Mouse (Mus musculus) midbrain, embryonic 14.5 days (tissue): Measurements from ENCODE around the gene Nsmce3. TPM values are rescaled to one million over a fixed set of nuclear protein-coding genes. Genes with fewer than 3 reads are reported as not detected.
A peak's percentile ranks its signal among the peaks of the same experiment; 100 is the strongest.

Experiments
- ATAC-seq: fragments of 200-750 bp; cut with Nextera tagmentation; 2 replicates; pipeline ENCODE4 v1.8.0; 2017; ENCODE audit warnings: moderate number of reproducible peaks, moderate library complexity; ENCODE audit not compliant: low FRiP score, low TSS enrichment
- DNase-seq: peaks from one replicate; pipeline ENCODE4 v3.0.0-alpha.2; 2015
- H3K27ac ChIP-seq: fragments of 300-500 bp; sonication (generic); replicated peaks from 2 replicates; pipeline ENCODE4 v1.5.1; 2014; ENCODE audit warnings: mild to moderate bottlenecking, low read depth, low read length, moderate library complexity
- H3K27me3 ChIP-seq: fragments of 300-500 bp; sonication (generic); 2 replicates; pipeline ENCODE4 v1.6.1; 2014; ENCODE audit warnings: low read length, control low read depth, mixed read lengths; ENCODE audit not compliant: control insufficient read depth, insufficient read depth
- H3K36me3 ChIP-seq: fragments of 300-500 bp; sonication (generic); 2 replicates; pipeline ENCODE4 v1.6.1; 2014; ENCODE audit warnings: low read length, control low read depth; ENCODE audit not compliant: control insufficient read depth, insufficient read depth
- H3K4me1 ChIP-seq: fragments of 300-500 bp; sonication (generic); 2 replicates; pipeline ENCODE4 v1.6.1; 2014; ENCODE audit warnings: mild to moderate bottlenecking, antibody characterized with exemption, low read length, control low read depth; ENCODE audit not compliant: control insufficient read depth, insufficient read depth
- H3K4me2 ChIP-seq: fragments of 300-500 bp; sonication (generic); 2 replicates; pipeline ENCODE4 v1.6.1; 2014; ENCODE audit warnings: mild to moderate bottlenecking, low read length, moderate library complexity
- H3K4me3 ChIP-seq: fragments of 300-500 bp; sonication (generic); replicated peaks from 2 replicates; pipeline ENCODE4 v1.5.1; 2014; ENCODE audit warnings: low read depth, low read length
- H3K9ac ChIP-seq: fragments of 300-500 bp; sonication (generic); replicated peaks from 2 replicates; pipeline ENCODE4 v1.6.1; 2014; ENCODE audit warnings: mild to moderate bottlenecking, low read length, moderate library complexity
- H3K9me3 ChIP-seq: fragments of 300-500 bp; sonication (generic); 2 replicates; pipeline ENCODE4 v1.6.1; 2016; ENCODE audit warnings: low read length, control low read depth, mixed read lengths; ENCODE audit not compliant: control insufficient read depth
- WGBS: fragments of 180-500 bp; shearing (Covaris S2); extraction: QIAGEN DNeasy Blood & Tissue Kit; methylation state at CpG from one replicate; pipeline ENCODE4 v1.1.7; 2014; 5-methylcytosine and 5-hydroxymethylcytosine counted together
- polyA plus RNA-seq: library from polyadenylated mRNA; unstranded; fragments of >200 nt; fragmentation: Nextera tagmentation; extraction: Ambion mirVana; gene quantifications from 2 replicates; pipeline ENCODE4 v1.2.1, GENCODE M21; 2014

The Nsmce3 gene
- polyA plus RNA-seq, 1 experiment from 2014 or later, result 10.7 TPM

DNA sequence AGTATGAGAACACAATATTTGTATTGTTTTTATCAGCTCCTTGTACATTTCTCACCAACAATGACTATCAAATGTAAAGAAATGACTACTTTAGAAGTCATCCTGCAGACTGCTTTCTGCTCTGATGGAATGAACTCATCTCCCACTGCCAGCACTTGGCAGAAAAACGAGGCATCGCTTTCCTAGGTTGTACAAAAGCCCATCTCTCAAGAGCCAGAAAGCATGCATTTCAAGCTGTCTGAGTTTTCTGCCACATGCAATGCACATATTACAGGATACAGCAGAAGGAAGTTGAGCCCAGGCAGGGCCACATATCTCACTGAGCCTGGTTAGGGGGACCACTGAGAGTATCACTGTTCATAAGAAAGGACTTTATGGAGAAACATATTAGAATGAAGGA is 27.5 kb upstream of the Nsmce3 start:
- Histone ChIP-seq H3K27ac (no peak overlapping the region), H3K9me3 (no peaks in the 10 kb centered on the region), H3K36me3 (no peaks in the 10 kb centered on the region), H3K4me1 (no peaks in the 10 kb centered on the region; the same call in 1 of the 2 replicates), H3K27me3 (no peaks in the 10 kb centered on the region), H3K4me3 (no peak overlapping the region), H3K4me2 (no peak overlapping the region), H3K9ac (no peak overlapping the region)
- DNase-seq (no peak), ATAC-seq (no peak)
- 83% methylated on average over 2 of the region's 2 CpGs for WGBS

DNA sequence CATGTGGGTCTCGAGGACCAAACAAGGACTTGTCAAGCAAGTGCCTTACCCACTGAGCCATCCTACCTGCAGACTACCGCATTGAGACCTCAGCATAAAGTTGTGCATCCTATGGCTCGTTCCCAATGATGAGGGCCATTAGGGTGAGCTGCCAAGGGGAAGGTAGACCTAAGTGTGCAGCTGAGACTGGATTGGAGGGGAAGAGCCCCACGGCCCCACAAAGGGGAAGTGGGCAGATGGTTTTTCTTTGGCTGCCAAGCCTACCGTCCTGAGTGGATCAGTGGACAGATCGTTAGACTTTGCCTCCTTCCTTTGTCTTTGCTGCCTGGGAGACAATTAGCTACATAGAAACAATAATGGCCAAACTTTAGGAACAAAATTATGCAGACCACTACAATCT is 23.8 kb upstream of the Nsmce3 start:
- Histone ChIP-seq H3K9ac (no peak overlapping the region), H3K36me3 (no peaks in the 10 kb centered on the region), H3K9me3 (no peaks in the 10 kb centered on the region), H3K4me3 (no peak overlapping the region), H3K4me1 (no peaks in the 10 kb centered on the region; the same call in 1 of the 2 replicates), H3K27me3 (no peaks in the 10 kb centered on the region), H3K27ac (no peak overlapping the region), H3K4me2 (no peak overlapping the region)
- DNase-seq (no peak), ATAC-seq (no peak)
- WGBS, result 94% methylated on average over 6 of the region's 6 CpGs

DNA sequence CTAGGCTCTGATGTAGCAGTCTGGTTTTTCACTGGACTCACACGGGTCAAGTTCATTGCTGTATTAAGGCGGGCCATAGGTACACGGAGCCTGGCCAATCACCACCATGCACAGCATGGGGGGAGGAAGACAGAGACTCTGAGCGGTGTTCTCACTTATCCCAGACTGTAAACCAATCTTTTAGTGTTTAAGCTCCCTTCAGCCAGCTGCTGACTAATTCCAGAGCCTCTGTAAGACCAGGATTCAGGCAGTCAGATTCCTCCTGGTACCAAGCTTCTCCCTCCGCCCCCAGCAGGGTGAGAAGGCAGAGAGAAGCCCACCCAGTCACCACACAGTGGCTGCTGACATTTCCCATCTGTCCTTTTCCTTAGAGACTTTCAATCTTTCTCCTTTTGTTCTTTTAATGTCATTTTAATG is 22.9 kb upstream of the Nsmce3 start:
- no peak overlapping the region for H3K4me3 ChIP-seq
- H3K27ac ChIP-seq, result no peak overlapping the region
- 55% methylated on average over 5 of the region's 5 CpGs for WGBS
- H3K9ac ChIP-seq, result no peak overlapping the region
- no peak for DNase-seq
- no peaks in the 10 kb centered on the region for H3K9me3 ChIP-seq
- H3K36me3 ChIP-seq, result no peaks in the 10 kb centered on the region
- no peaks in the 10 kb centered on the region for H3K27me3 ChIP-seq
- no peak for ATAC-seq
- no peak overlapping the region for H3K4me2 ChIP-seq
- H3K4me1 ChIP-seq, result no peaks in the 10 kb centered on the region; the same call in 1 of the 2 replicates

DNA sequence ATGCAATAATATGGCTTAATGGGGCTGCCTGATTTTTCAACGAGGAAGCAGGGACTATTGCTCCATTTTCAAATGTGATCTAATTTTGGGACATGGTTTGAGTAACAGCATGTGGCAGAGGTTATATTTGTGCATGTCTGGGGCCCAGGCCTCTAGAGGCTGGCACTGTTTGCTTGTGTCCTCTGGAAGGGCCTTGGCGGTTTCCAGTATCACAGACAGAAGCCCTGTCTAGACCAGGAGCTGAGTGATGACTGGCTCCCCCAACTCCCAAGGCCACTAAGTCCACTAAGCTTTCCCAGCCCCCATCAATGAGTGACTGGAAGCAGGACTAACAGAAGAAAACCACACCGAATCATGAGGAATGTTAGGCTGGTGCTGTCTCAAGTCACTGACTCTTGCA is 18.3 kb upstream of the Nsmce3 start:
- no peaks in the 10 kb centered on the region for H3K9me3 ChIP-seq
- 85% methylated on average over 3 of the region's 3 CpGs for WGBS
- ATAC-seq (no peak), DNase-seq (no peak)
- no peaks in the 10 kb centered on the region; the same call in 1 of the 2 replicates for H3K4me1 ChIP-seq
- H3K27me3 ChIP-seq, result no peaks in the 10 kb centered on the region
- no peak overlapping the region for H3K4me3 ChIP-seq
- H3K36me3 ChIP-seq, result no peaks in the 10 kb centered on the region
- H3K4me2 ChIP-seq, result no peak overlapping the region
- no peak overlapping the region for H3K9ac ChIP-seq
- H3K27ac ChIP-seq, result no peak overlapping the region

DNA sequence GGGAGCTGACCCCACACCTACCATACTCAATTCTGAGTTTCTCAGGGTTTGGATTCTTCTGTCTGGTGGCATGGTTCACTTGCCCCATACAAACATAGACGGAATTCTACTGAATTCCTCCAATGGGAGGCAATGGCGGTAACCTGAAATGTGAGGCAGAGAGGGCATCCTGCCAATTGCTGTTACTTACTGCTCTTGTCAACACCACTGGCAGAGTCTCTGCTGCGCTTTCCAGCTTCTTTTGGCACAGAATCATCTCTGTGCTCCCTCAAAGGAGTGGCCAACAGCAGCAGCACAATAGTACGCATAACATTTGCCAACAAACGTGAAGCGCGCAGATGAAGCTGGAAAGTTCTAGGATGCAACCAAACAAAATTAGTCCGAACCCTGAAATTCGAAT is 17.1 kb upstream of the Nsmce3 start:
- ATAC-seq, result no peak
- no peak overlapping the region for H3K4me2 ChIP-seq
- H3K27ac ChIP-seq, result no peak overlapping the region
- H3K36me3 ChIP-seq, result no peaks in the 10 kb centered on the region
- DNase-seq, result peak; percentile 65
- no peaks in the 10 kb centered on the region for H3K27me3 ChIP-seq
- 77% methylated on average over 9 of the region's 9 CpGs for WGBS
- no peaks in the 10 kb centered on the region for H3K9me3 ChIP-seq
- no peak overlapping the region for H3K9ac ChIP-seq
- no peaks in the 10 kb centered on the region for H3K4me1 ChIP-seq
- H3K4me3 ChIP-seq, result no peak overlapping the region

DNA sequence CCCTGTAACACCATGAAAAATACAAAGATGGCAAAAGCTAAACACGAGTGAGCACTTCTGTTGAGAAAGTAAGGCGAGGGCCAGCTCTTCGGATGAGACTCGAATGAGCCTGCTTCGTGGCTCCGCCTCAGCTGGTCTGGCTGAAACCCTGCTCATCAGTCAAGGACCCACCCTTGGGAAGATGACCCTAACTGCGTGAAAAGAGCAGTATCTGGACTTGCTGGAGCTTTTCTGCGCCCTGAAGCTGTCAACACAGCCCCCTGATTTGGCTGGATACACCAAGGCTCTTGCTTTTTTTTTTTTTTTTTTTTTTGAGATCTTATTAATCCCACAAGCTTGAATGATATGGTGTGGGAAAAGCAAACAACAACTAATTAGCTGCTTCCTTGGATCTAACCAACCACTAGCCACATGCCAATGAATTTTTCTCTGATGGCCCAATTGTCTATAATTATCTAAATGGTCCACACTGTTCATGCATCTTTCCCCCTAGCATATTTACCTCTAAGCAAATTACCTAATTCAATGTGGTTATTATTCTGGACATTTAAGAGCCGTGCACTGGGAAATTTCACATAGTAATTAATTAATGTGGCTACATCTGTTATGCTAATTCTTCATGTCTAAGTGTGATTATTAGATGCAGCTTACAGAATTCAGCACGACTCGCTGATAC is 11.5 kb upstream of the Nsmce3 start:
- H3K9ac ChIP-seq, result no peak overlapping the region
- no peak overlapping the region for H3K4me2 ChIP-seq
- no peaks in the 10 kb centered on the region for H3K9me3 ChIP-seq
- no peak overlapping the region for H3K27ac ChIP-seq
- 63% methylated on average over 11 of the region's 11 CpGs for WGBS
- no peak overlapping the region for H3K4me3 ChIP-seq
- H3K36me3 ChIP-seq, result no peaks in the 10 kb centered on the region
- no peaks in the 10 kb centered on the region for H3K4me1 ChIP-seq
- peak; percentile 32 for DNase-seq
- H3K27me3 ChIP-seq, result no peaks in the 10 kb centered on the region
- no peak for ATAC-seq

DNA sequence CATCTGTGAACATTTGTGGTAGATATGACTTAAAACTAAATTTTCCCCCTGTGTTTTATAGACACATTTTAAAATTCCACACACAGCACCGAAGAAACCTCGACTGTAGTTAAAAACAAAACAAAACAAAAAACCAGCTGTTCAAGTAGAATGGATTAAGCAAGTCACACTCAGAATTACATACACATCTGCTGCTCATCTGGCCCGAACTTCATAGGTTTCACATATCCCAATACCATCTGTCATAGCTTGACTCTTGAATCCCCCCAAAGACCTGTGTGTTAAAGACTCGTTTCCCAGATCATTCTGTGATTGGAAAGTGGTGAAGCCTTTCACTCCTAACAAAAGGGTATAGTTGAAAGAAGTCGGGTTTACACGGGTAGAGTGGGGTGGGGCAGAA is 9.4 kb upstream of the Nsmce3 start:
- H3K4me1 ChIP-seq, result no peaks in the 10 kb centered on the region
- H3K36me3 ChIP-seq, result no peaks in the 10 kb centered on the region
- no peak overlapping the region for H3K4me2 ChIP-seq
- H3K9me3 ChIP-seq, result no peaks in the 10 kb centered on the region
- no peak overlapping the region for H3K4me3 ChIP-seq
- WGBS, result 75% methylated on average over 6 of the region's 6 CpGs
- DNase-seq (no peak), ATAC-seq (no peak)
- no peak overlapping the region for H3K9ac ChIP-seq
- H3K27me3 ChIP-seq, result no peaks in the 10 kb centered on the region
- no peak overlapping the region for H3K27ac ChIP-seq

DNA sequence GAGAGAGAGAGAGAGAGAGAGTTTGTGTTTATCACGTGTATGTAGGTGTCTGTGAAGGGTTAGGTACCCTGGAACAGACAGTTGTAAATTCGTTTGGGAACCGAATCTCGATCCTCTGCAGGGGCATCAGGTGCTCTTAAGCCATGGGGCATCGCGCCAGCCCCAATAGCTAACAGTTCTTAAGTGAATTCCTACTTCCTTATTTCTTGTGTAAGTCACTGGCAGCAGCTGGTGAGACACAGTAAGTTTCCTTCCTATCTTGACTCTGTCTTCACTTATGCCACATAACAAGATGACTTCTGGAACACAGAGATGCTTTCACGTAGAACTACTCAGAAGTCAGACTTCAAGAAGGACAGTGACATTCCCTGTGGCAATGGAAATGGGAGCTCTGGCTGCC is 8.6 kb upstream of the Nsmce3 start:
- ATAC-seq (no peak), DNase-seq (no peak)
- H3K36me3 ChIP-seq, result no peaks in the 10 kb centered on the region

DNA sequence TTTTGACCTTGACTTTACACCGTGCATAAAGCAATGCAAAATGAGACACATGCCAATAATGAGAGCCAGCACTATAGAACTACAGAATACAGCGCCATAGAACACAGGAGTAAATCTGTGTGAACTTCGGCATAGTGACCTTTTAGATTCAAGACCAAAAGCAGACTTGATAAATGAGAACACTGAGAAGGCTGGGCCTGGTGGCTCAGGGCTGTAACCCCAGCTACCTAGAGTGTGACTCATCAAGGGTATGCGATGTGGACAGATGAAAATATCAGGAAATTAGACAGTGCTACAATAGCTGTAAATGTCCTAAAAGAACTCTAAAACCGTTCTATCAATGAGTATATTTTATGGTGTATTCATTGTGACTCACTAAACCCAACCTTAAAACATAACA is 7.6 kb upstream of the Nsmce3 start:
- H3K27ac ChIP-seq, result no peak overlapping the region
- no peaks in the 10 kb centered on the region for H3K27me3 ChIP-seq
- no peak overlapping the region for H3K4me2 ChIP-seq
- no peak for DNase-seq
- H3K4me3 ChIP-seq, result no peak overlapping the region
- H3K9me3 ChIP-seq, result no peaks in the 10 kb centered on the region
- WGBS, result 90% methylated on average over 5 of the region's 5 CpGs
- no peaks in the 10 kb centered on the region for H3K36me3 ChIP-seq
- no peak overlapping the region for H3K9ac ChIP-seq
- H3K4me1 ChIP-seq, result no peaks in the 10 kb centered on the region
- ATAC-seq, result no peak

More for the DNA sequence above, 8.6 kb upstream of the Nsmce3 start:
- no peaks in the 10 kb centered on the region for H3K9me3 ChIP-seq
- no peak overlapping the region for H3K27ac ChIP-seq
- no peaks in the 10 kb centered on the region for H3K27me3 ChIP-seq
- H3K4me1 ChIP-seq, result no peaks in the 10 kb centered on the region
- H3K4me2 ChIP-seq, result no peak overlapping the region
- no peak overlapping the region for H3K9ac ChIP-seq
- WGBS, result 80% methylated on average over 7 of the region's 7 CpGs
- no peak overlapping the region for H3K4me3 ChIP-seq
